Mouse (Mus musculus): Measurements from ENCODE around the gene Tnfrsf8. TPM values are rescaled to one million over a fixed set of nuclear protein-coding genes. Genes with fewer than 3 reads are reported as not detected.
"Not testable (repeated sequence)": the region's sequence is repeated elsewhere in the genome, so short reads cannot be mapped to it uniquely, and the experiment has no call there.

The Tnfrsf8 gene
- polyA plus RNA-seq, 1 experiment from 2014 or later, result 4.3 TPM

DNA sequence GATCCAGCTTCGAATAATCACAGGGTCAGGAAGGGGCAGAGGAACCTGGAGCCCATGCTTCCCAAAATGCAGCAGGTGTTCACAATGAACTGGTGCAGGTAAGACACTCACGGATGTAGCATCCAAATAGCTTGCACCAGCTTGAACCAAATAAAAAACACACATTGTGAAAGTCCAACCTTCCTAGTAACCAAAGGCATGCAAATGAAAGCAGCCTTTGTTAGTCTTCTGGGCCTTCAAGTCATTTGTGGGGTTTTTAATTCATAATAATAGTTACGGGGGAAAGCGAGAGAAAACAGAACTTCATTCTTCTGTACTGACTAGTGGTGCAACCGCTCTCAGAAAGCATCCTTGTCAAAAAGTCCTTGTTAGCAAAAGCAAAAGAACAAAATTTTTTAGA is 1.7 kb upstream of the Tnfrsf8 start:
- Histone ChIP-seq H3K9me3 (replicated peaks; ENCODE audit: control insufficient read depth, low read length) (no peaks in the 10 kb centered on the region), H3K27ac (ENCODE audit: low read length) (no peak overlapping the region), H3K27me3 (ENCODE audit: control insufficient read depth, insufficient read depth, low read length) (peaks cover 19% of the 10 kb centered on the region), H3K4me2 (ENCODE audit: low read depth, low read length) (no peak overlapping the region), H3K36me3 (ENCODE audit: control insufficient read depth, insufficient read depth) (no peaks in the 10 kb centered on the region), H3K4me3 (ENCODE audit: low read length) (no peak overlapping the region), H3K9ac (ENCODE audit: low read length) (no peak overlapping the region), H3K4me1 (ENCODE audit: control insufficient read depth, insufficient read depth, low read length) (no peaks in the 10 kb centered on the region)
- WGBS, result 78% methylated on average over 5 of the region's 5 CpGs
- no peak for ATAC-seq (replicated peaks; ENCODE audit: extremely low read depth, insufficient read depth, low FRiP score)

GRCm38 (mm10) chr4:145313966-145314365 is 998 bp downstream of the Tnfrsf8 start:
- H3K9me3 ChIP-seq (replicated peaks; ENCODE audit: control insufficient read depth, low read length), result no peaks in the 10 kb centered on the region
- WGBS, result 83% methylated on average over 4 of the region's 4 CpGs
- no peak for ATAC-seq (replicated peaks; ENCODE audit: extremely low read depth, insufficient read depth, low FRiP score)

DNA sequence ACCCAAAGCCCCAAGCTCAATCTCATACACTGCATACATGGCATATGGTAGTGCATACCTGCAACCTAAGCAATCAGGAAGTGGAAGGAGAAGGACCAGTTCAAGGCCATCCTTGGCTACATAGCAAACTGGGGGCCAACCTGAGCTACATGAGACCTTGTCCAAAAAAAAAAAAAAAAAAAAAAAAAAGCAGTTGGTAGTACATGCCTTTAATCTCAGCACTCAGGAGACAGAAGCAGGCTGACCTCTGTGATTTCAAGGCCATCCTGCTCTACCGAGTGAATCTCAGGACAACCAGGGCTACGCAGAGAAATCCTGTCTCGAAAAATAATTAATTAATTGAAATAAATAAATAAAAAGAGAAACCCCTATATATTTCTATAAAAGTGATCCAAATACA is 1.7 kb downstream of the Tnfrsf8 start:
- Histone ChIP-seq H3K9ac (ENCODE audit: low read length) (no peak overlapping the region), H3K4me1 (ENCODE audit: control insufficient read depth, insufficient read depth, low read length) (no peaks in the 10 kb centered on the region), H3K9me3 (replicated peaks; ENCODE audit: control insufficient read depth, low read length) (no peaks in the 10 kb centered on the region), H3K4me2 (ENCODE audit: low read depth, low read length) (no peak overlapping the region), H3K36me3 (ENCODE audit: control insufficient read depth, insufficient read depth) (no peaks in the 10 kb centered on the region), H3K27ac (ENCODE audit: low read length) (no peak overlapping the region), H3K4me3 (ENCODE audit: low read length) (no peak overlapping the region), H3K27me3 (ENCODE audit: control insufficient read depth, insufficient read depth, low read length) (peaks cover 19% of the 10 kb centered on the region)
- WGBS, result 76% methylated on average over 3 of the region's 3 CpGs
- no peak for ATAC-seq (replicated peaks; ENCODE audit: extremely low read depth, insufficient read depth, low FRiP score)

More at GRCm38 (mm10) chr4:145313966-145314365, 998 bp downstream of the Tnfrsf8 start:
- H3K4me1 ChIP-seq (ENCODE audit: control insufficient read depth, insufficient read depth, low read length), result no peaks in the 10 kb centered on the region
- no peaks in the 10 kb centered on the region for H3K36me3 ChIP-seq (ENCODE audit: control insufficient read depth, insufficient read depth)
- H3K27ac ChIP-seq (ENCODE audit: low read length), result no peak overlapping the region
- no peak overlapping the region for H3K9ac ChIP-seq (ENCODE audit: low read length)
- H3K4me3 ChIP-seq (ENCODE audit: low read length), result no peak overlapping the region
- peaks cover 19% of the 10 kb centered on the region for H3K27me3 ChIP-seq (ENCODE audit: control insufficient read depth, insufficient read depth, low read length)
- no peak overlapping the region for H3K4me2 ChIP-seq (ENCODE audit: low read depth, low read length)

GRCm38 (mm10) chr4:145312530-145312929 is 2.4 kb downstream of the Tnfrsf8 start:
- WGBS, result 61% methylated on average over 7 of the region's 7 CpGs
- peak; percentile 60; the same call in 1 of the 2 replicates for ATAC-seq (replicated peaks; ENCODE audit: extremely low read depth, insufficient read depth, low FRiP score)

DNA sequence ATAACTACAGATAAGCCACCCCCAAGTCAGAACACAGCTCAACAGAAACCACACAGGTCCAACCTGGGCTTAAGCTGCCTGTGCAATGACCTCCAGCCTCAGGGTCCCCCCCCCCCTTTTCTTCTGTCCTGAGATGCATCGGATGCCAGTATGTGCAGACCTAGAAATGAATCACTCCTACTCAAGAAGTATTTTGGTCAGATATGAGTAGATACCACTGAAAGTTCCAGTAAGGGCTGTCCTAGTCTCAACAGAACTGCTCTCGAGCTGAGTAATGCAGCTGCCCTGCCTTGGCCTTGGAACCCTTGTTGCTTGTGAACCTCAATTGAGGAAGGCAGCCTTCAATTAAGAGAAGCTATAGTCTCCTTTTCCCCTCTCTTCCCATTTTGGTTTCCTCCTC is 4.1 kb downstream of the Tnfrsf8 start:
- peaks cover 15% of the 10 kb centered on the region for H3K27me3 ChIP-seq (ENCODE audit: control insufficient read depth, insufficient read depth, low read length)
- H3K4me2 ChIP-seq (ENCODE audit: low read depth, low read length), result no peak overlapping the region
- H3K9ac ChIP-seq (ENCODE audit: low read length), result no peak overlapping the region
- H3K4me3 ChIP-seq (ENCODE audit: low read length), result no peak overlapping the region
- no peak overlapping the region for H3K27ac ChIP-seq (ENCODE audit: low read length)
- ATAC-seq (replicated peaks; ENCODE audit: extremely low read depth, insufficient read depth, low FRiP score), result no peak
- WGBS, result 68% methylated on average over 2 of the region's 2 CpGs
- H3K36me3 ChIP-seq (ENCODE audit: control insufficient read depth, insufficient read depth), result no peaks in the 10 kb centered on the region
- H3K9me3 ChIP-seq (replicated peaks; ENCODE audit: control insufficient read depth, low read length), result no peaks in the 10 kb centered on the region
- H3K4me1 ChIP-seq (ENCODE audit: control insufficient read depth, insufficient read depth, low read length), result no peaks in the 10 kb centered on the region

More at GRCm38 (mm10) chr4:145312530-145312929, 2.4 kb downstream of the Tnfrsf8 start:
- Histone ChIP-seq H3K27me3 (ENCODE audit: control insufficient read depth, insufficient read depth, low read length) (peaks cover 19% of the 10 kb centered on the region), H3K36me3 (ENCODE audit: control insufficient read depth, insufficient read depth) (no peaks in the 10 kb centered on the region), H3K9ac (ENCODE audit: low read length) (no peak overlapping the region), H3K4me2 (ENCODE audit: low read depth, low read length) (no peak overlapping the region), H3K9me3 (replicated peaks; ENCODE audit: control insufficient read depth, low read length) (no peaks in the 10 kb centered on the region), H3K4me1 (ENCODE audit: control insufficient read depth, insufficient read depth, low read length) (no peaks in the 10 kb centered on the region), H3K27ac (ENCODE audit: low read length) (no peak overlapping the region), H3K4me3 (ENCODE audit: low read length) (no peak overlapping the region)

DNA sequence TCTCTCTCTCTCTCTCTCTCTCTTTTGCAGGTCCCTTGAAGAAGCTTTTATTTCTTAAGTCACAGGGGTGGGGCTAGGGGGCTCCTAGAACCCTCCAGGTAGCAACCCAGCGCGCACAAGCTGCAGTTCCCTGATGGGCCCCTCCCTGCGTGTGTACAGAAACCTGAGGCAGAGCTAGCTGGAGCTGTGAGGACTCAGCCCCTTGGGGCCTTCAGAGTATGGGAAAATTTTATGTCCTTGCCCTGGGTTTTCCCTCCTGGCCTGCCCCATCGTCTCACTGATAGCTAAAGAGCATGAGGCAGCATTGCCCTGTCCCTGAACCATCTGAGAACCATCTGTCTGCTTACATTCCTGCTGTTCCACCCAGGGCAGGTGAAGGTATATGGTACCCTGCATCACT is 8.5 kb downstream of the Tnfrsf8 start:
- WGBS, result 36% methylated on average over 4 of the region's 4 CpGs
- ATAC-seq (replicated peaks; ENCODE audit: extremely low read depth, insufficient read depth, low FRiP score), result no peak
- no peak overlapping the region for H3K9ac ChIP-seq (ENCODE audit: low read length)

DNA sequence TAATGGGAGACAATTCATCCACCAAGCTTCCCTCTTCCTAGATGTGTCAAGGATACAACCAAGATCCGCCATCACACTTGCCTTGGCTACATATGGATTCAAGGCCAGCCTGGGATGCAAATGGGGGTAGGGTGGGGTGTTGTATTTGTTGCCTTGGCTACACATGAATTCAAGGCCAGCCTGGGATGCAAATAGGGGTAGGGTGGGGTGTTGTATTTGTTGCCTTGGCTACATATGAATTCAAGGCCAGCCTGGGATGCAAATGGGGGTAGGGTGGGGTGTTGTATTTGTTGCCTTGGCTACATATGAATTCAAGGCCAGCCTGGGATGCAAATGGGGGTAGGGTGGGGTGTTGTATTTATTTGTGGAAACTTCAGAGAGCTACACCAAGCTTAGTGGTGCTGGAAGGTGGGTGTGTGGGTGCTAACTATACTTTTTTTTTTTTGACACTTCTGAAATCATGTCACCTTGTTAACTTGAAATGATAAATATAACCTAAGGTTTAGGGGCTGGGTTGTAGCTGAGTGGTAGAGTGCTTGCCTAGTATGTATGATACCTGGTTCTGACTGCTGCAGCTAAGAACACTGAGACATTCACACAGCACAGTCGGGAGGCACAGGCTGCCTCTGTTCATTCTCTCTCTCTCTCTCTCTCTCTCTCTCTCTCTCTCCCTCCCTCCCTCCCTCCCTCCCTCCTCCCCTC is 9.2 kb downstream of the Tnfrsf8 start:
- ATAC-seq (replicated peaks; ENCODE audit: extremely low read depth, insufficient read depth, low FRiP score); H3K4me3 ChIP-seq (ENCODE audit: low read length); H3K36me3 ChIP-seq (ENCODE audit: control insufficient read depth, insufficient read depth); H3K27me3 ChIP-seq (ENCODE audit: control insufficient read depth, insufficient read depth, low read length); H3K9me3 ChIP-seq (replicated peaks; ENCODE audit: control insufficient read depth, low read length); H3K4me1 ChIP-seq (ENCODE audit: control insufficient read depth, insufficient read depth, low read length); H3K9ac ChIP-seq (ENCODE audit: low read length); H3K4me2 ChIP-seq (ENCODE audit: low read depth, low read length); H3K27ac ChIP-seq (ENCODE audit: low read length): not testable (repeated sequence)
- 45% methylated on average over 2 of the region's 2 CpGs for WGBS

More for the DNA sequence above, 8.5 kb downstream of the Tnfrsf8 start:
- Histone ChIP-seq H3K27ac (ENCODE audit: low read length) (no peak overlapping the region), H3K4me2 (ENCODE audit: low read depth, low read length) (no peak overlapping the region), H3K27me3 (ENCODE audit: control insufficient read depth, insufficient read depth, low read length) (no peaks in the 10 kb centered on the region), H3K36me3 (ENCODE audit: control insufficient read depth, insufficient read depth) (no peaks in the 10 kb centered on the region), H3K4me1 (ENCODE audit: control insufficient read depth, insufficient read depth, low read length) (no peaks in the 10 kb centered on the region), H3K4me3 (ENCODE audit: low read length) (no peak overlapping the region), H3K9me3 (replicated peaks; ENCODE audit: control insufficient read depth, low read length) (no peaks in the 10 kb centered on the region)

- no peak for ATAC-seq (replicated peaks; ENCODE audit: extremely low read depth, insufficient read depth, low FRiP score)
Observed at GRCm38 (mm10) chr4:145304109-145304508, 10.9 kb downstream of the Tnfrsf8 start.

GRCm38 (mm10) chr4:145302106-145302505 is 12.9 kb downstream of the Tnfrsf8 start:
- Histone ChIP-seq H3K36me3 (ENCODE audit: control insufficient read depth, insufficient read depth) (no peaks in the 10 kb centered on the region), H3K9me3 (replicated peaks; ENCODE audit: control insufficient read depth, low read length) (no peaks in the 10 kb centered on the region), H3K4me2 (ENCODE audit: low read depth, low read length) (no peak overlapping the region), H3K9ac (ENCODE audit: low read length) (no peak overlapping the region), H3K27me3 (ENCODE audit: control insufficient read depth, insufficient read depth, low read length) (no peaks in the 10 kb centered on the region), H3K27ac (ENCODE audit: low read length) (no peak overlapping the region), H3K4me1 (ENCODE audit: control insufficient read depth, insufficient read depth, low read length) (no peaks in the 10 kb centered on the region), H3K4me3 (ENCODE audit: low read length) (no peak overlapping the region)
- no peak for ATAC-seq (replicated peaks; ENCODE audit: extremely low read depth, insufficient read depth, low FRiP score)
- WGBS, result 54% methylated on average over 3 of the region's 3 CpGs

More at GRCm38 (mm10) chr4:145304109-145304508, 10.9 kb downstream of the Tnfrsf8 start:
- 85% methylated on average over 4 of the region's 4 CpGs for WGBS
- Histone ChIP-seq H3K36me3 (ENCODE audit: control insufficient read depth, insufficient read depth) (no peaks in the 10 kb centered on the region), H3K9me3 (replicated peaks; ENCODE audit: control insufficient read depth, low read length) (no peaks in the 10 kb centered on the region), H3K27ac (ENCODE audit: low read length) (no peak overlapping the region), H3K4me3 (ENCODE audit: low read length) (no peak overlapping the region), H3K4me2 (ENCODE audit: low read depth, low read length) (no peak overlapping the region), H3K9ac (ENCODE audit: low read length) (no peak overlapping the region), H3K4me1 (ENCODE audit: control insufficient read depth, insufficient read depth, low read length) (no peaks in the 10 kb centered on the region), H3K27me3 (ENCODE audit: control insufficient read depth, insufficient read depth, low read length) (no peaks in the 10 kb centered on the region)
